Mouse (Mus musculus): ENCODE measurements around the gene Cela3a. TPM values are rescaled to one million over a fixed set of nuclear protein-coding genes. Genes with fewer than 3 reads are reported as not detected.

Gene Cela3a
- polyA plus RNA-seq, 1 experiment, result 3.2 TPM

- no peaks in the 10 kb centered on the region for H3K27me3 ChIP-seq (ENCODE audit: control insufficient read depth, insufficient read depth, low read length)
- no peak for DNase-seq (ENCODE audit: low read depth in 1 of 2, low spot score in 2 of 2)
- H3K27ac ChIP-seq (ENCODE audit: insufficient read depth, low read length), result peak overlapping the region; percentile 31
- WGBS, result 49% methylated on average over 6 of the region's 6 CpGs
- H3K4me3 ChIP-seq (ENCODE audit: extremely low read depth, insufficient read depth, insufficient read length), result no peak overlapping the region
- no peaks in the 10 kb centered on the region for H3K36me3 ChIP-seq (ENCODE audit: control insufficient read depth, insufficient read depth, low read length)
- no peak for TF ChIP-seq POLR2A (IDR thresholded peaks at IDR 0.05; ENCODE audit: low read depth, low read length)
- TF ChIP-seq CTCF (IDR thresholded peaks at IDR 0.05; ENCODE audit: extremely low read depth, insufficient read depth, insufficient read length, insufficient replicate concordance), result no peak
- H3K4me1 ChIP-seq (ENCODE audit: control insufficient read depth, insufficient read depth, insufficient read length), result peaks cover 23% of the 10 kb centered on the region; the same call in 1 of the 2 replicates
Observed at GRCm38 (mm10) chr4:137373711-137374110, 35.9 kb downstream of the Cela3a start.

- no peak overlapping the region for H3K4me3 ChIP-seq (ENCODE audit: extremely low read depth, insufficient read depth, insufficient read length)
- no peaks in the 10 kb centered on the region for H3K36me3 ChIP-seq (ENCODE audit: control insufficient read depth, insufficient read depth, low read length)
- H3K27ac ChIP-seq (ENCODE audit: insufficient read depth, low read length), result no peak overlapping the region
- DNase-seq (ENCODE audit: low read depth in 1 of 2, low spot score in 2 of 2), result no peak
- peaks cover 29% of the 10 kb centered on the region; the same call in 1 of the 2 replicates for H3K4me1 ChIP-seq (ENCODE audit: control insufficient read depth, insufficient read depth, insufficient read length)
- no peaks in the 10 kb centered on the region for H3K27me3 ChIP-seq (ENCODE audit: control insufficient read depth, insufficient read depth, low read length)
- 84% methylated on average over 16 of the region's 16 CpGs for WGBS
- TF ChIP-seq POLR2A (IDR thresholded peaks at IDR 0.05; ENCODE audit: low read depth, low read length) (no peak), CTCF (IDR thresholded peaks at IDR 0.05; ENCODE audit: extremely low read depth, insufficient read depth, insufficient read length, insufficient replicate concordance) (no peak)
Observed at GRCm38 (mm10) chr4:137371596-137372523, 37.7 kb downstream of the Cela3a start.

- Histone ChIP-seq H3K27me3 (ENCODE audit: control insufficient read depth, insufficient read depth, low read length) (no peaks in the 10 kb centered on the region), H3K4me3 (ENCODE audit: extremely low read depth, insufficient read depth, insufficient read length) (peak overlapping the region; percentile 16; the same call in 1 of the 2 replicates), H3K4me1 (ENCODE audit: control insufficient read depth, insufficient read depth, insufficient read length) (peaks cover 39% of the 10 kb centered on the region; the same call in 1 of the 2 replicates), H3K27ac (ENCODE audit: insufficient read depth, low read length) (peak overlapping the region; percentile 71), H3K36me3 (ENCODE audit: control insufficient read depth, insufficient read depth, low read length) (no peaks in the 10 kb centered on the region)
- DNase-seq (ENCODE audit: low read depth in 1 of 2, low spot score in 2 of 2), result peak in 1 of 2 experiments; percentile 44
- TF ChIP-seq POLR2A (IDR thresholded peaks at IDR 0.05; ENCODE audit: low read depth, low read length), result no peak
- no peak for TF ChIP-seq CTCF (IDR thresholded peaks at IDR 0.05; ENCODE audit: extremely low read depth, insufficient read depth, insufficient read length, insufficient replicate concordance)
- 42% methylated on average over 29 of the region's 29 CpGs for WGBS
Observed at GRCm38 (mm10) chr4:137369954-137370750, 39.4 kb downstream of the Cela3a start.

GRCm38 (mm10) chr4:137368198-137368597 is 41.4 kb downstream of the Cela3a start:
- Histone ChIP-seq H3K4me3 (ENCODE audit: extremely low read depth, insufficient read depth, insufficient read length) (peak overlapping the region; percentile 22; the same call in 1 of the 2 replicates), H3K4me1 (ENCODE audit: control insufficient read depth, insufficient read depth, insufficient read length) (peaks cover 38% of the 10 kb centered on the region; the same call in 1 of the 2 replicates), H3K27me3 (ENCODE audit: control insufficient read depth, insufficient read depth, low read length) (no peaks in the 10 kb centered on the region), H3K27ac (ENCODE audit: insufficient read depth, low read length) (peak overlapping the region; percentile 88), H3K36me3 (ENCODE audit: control insufficient read depth, insufficient read depth, low read length) (no peaks in the 10 kb centered on the region)
- TF ChIP-seq POLR2A (IDR thresholded peaks at IDR 0.05; ENCODE audit: low read depth, low read length) (no peak), CTCF (IDR thresholded peaks at IDR 0.05; ENCODE audit: extremely low read depth, insufficient read depth, insufficient read length, insufficient replicate concordance) (no peak)
- 0% methylated on average over 1 of the region's 1 CpGs for WGBS
- no peak for DNase-seq (ENCODE audit: low read depth in 1 of 2, low spot score in 2 of 2)

- Histone ChIP-seq H3K4me3 (ENCODE audit: extremely low read depth, insufficient read depth, insufficient read length) (peak overlapping the region; percentile 22; the same call in 1 of the 2 replicates), H3K27me3 (ENCODE audit: control insufficient read depth, insufficient read depth, low read length) (no peaks in the 10 kb centered on the region), H3K27ac (ENCODE audit: insufficient read depth, low read length) (peak overlapping the region; percentile 97), H3K4me1 (ENCODE audit: control insufficient read depth, insufficient read depth, insufficient read length) (peaks cover 38% of the 10 kb centered on the region; the same call in 1 of the 2 replicates), H3K36me3 (ENCODE audit: control insufficient read depth, insufficient read depth, low read length) (no peaks in the 10 kb centered on the region)
- TF ChIP-seq CTCF (IDR thresholded peaks at IDR 0.05; ENCODE audit: extremely low read depth, insufficient read depth, insufficient read length, insufficient replicate concordance) (no peak), POLR2A (IDR thresholded peaks at IDR 0.05; ENCODE audit: low read depth, low read length) (no peak; the same call in 1 of the 2 replicates)
- peak; percentile 74 to 77 for DNase-seq (ENCODE audit: low read depth in 1 of 2, low spot score in 2 of 2)
- 2% methylated on average over 5 of the region's 5 CpGs for WGBS
Observed at GRCm38 (mm10) chr4:137367275-137368088, 42.1 kb downstream of the Cela3a start.

- DNase-seq (ENCODE audit: low read depth in 1 of 2, low spot score in 2 of 2), result no peak
- peak overlapping the region; percentile 69 for H3K27ac ChIP-seq (ENCODE audit: insufficient read depth, low read length)
- peaks cover 38% of the 10 kb centered on the region; the same call in 1 of the 2 replicates for H3K4me1 ChIP-seq (ENCODE audit: control insufficient read depth, insufficient read depth, insufficient read length)
- no peaks in the 10 kb centered on the region for H3K36me3 ChIP-seq (ENCODE audit: control insufficient read depth, insufficient read depth, low read length)
- TF ChIP-seq CTCF (IDR thresholded peaks at IDR 0.05; ENCODE audit: extremely low read depth, insufficient read depth, insufficient read length, insufficient replicate concordance) (no peak), POLR2A (IDR thresholded peaks at IDR 0.05; ENCODE audit: low read depth, low read length) (no peak)
- 80% methylated on average over 4 of the region's 4 CpGs for WGBS
- H3K27me3 ChIP-seq (ENCODE audit: control insufficient read depth, insufficient read depth, low read length), result no peaks in the 10 kb centered on the region
- no peak overlapping the region for H3K4me3 ChIP-seq (ENCODE audit: extremely low read depth, insufficient read depth, insufficient read length)
Observed at GRCm38 (mm10) chr4:137366097-137366496, 43.5 kb downstream of the Cela3a start.
